Mouse (Mus musculus) gastrocnemius, postnatal 4 days (tissue): ENCODE measurements around the gene Lim2. TPM values are rescaled to one million over a fixed set of nuclear protein-coding genes. Genes with fewer than 3 reads are reported as not detected.
A peak's percentile ranks its signal among the peaks of the same experiment; 100 is the strongest.

Experiments used
- microRNA-seq: library from miRNA; unstranded; fragments of <30 nt; microRNA quantifications from one replicate; pipeline ENCODE4 v1.2.0, GENCODE M21; 2021
- total RNA-seq, 2 experiments: library from RNA; stranded (reverse); gene quantifications; 2 replicates each; pipeline ENCODE4 v1.2.3; 2021

Lim2 gene
- total RNA-seq, 2 experiments from 2014 or later, result not detected

Small RNA genes within 50 kb of the gene (microRNA-seq; reads per million reads assigned to microRNA genes)
- 2.1 reads per million, percentile 2 among the genes with 10 or more reads in this experiment for gene Mir7051

Other genes starting within 250 kb of the Lim2 start
- gene Zfp715, start 114.4 kb upstream of the Lim2 start, total RNA-seq, result 10 to 100 TPM; 20.0 to 21.5 TPM
- gene Siglecf, start 76.3 kb upstream of the Lim2 start, total RNA-seq, result under 1 TPM; 0.10 to 0.17 TPM
- under 1 TPM in 1 of 2 experiments, not detected in 1; 0.10 TPM for gene Siglecg, start 19.5 kb upstream of the Lim2 start, total RNA-seq
- not detected for gene Nkg7, start 9.4 kb downstream of the Lim2 start, total RNA-seq
- gene Cldnd2, start 13.1 kb downstream of the Lim2 start, total RNA-seq, result not detected
- 100 to 1,000 TPM; 408 to 443 TPM for gene Etfb, start 16.4 kb downstream of the Lim2 start, total RNA-seq
- 1 to 10 TPM; 1.2 to 1.4 TPM for gene Gm45233, start 16.5 kb downstream of the Lim2 start, total RNA-seq
- gene Vsig10l, start 35.5 kb downstream of the Lim2 start, total RNA-seq, result 1 to 10 TPM; 3.7 to 4.9 TPM
- gene Iglon5, start 62.4 kb downstream of the Lim2 start, total RNA-seq, result under 1 TPM; 0.54 to 0.64 TPM
- gene 4931406B18Rik, start 78.3 kb downstream of the Lim2 start, total RNA-seq, result not detected
- gene Cd33, start 116.8 kb downstream of the Lim2 start, total RNA-seq, result 1 to 10 TPM; 4.4 to 5.5 TPM
- gene Zfp658, start 134.6 kb downstream of the Lim2 start, total RNA-seq, result 1 to 10 TPM; 2.2 to 2.3 TPM
- 10 to 100 TPM in 1 of 2 experiments, 1 to 10 TPM in 1; 7.8 to 11.8 TPM for gene Zfp719, start 151.9 kb downstream of the Lim2 start, total RNA-seq
- not detected for gene Zfp819, start 179.5 kb downstream of the Lim2 start, total RNA-seq
- gene Ceacam18, start 207.0 kb downstream of the Lim2 start, total RNA-seq, result not detected
- gene Siglece, start 232.5 kb downstream of the Lim2 start, total RNA-seq, result 1 to 10 TPM in 1 of 2 experiments, under 1 TPM in 1; 0.91 to 1.1 TPM
- gene Ctu1, start 244.3 kb downstream of the Lim2 start, total RNA-seq, result 1 to 10 TPM; 4.9 to 5.4 TPM